Mouse (Mus musculus): ENCODE measurements around the gene Bco1.

Bco1 gene

DNA sequence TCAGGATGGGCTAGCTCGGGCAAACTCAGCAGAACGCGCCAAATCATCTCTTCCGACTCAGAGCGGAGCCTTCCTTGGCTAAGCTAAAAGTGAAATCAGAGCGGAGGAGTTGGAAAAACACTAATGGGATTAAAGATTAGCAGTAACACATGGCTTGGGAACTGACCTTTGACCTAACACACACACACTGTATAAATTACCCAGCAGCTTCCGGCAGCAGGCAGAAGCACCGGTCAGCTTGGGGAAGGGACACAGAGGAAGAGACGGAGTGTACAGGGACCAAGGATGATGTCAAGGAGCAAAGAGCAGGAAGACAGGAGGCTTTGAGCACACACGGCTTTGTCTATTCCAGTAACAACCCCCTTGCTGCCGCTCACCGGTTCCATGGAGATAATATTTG, at the start of gene Bco1:
Gene Bco1 (plus strand): TSS at position 208 of the 400 bp plus-strand sequence.
- no peak for DNase-seq

GRCm38 (mm10) chr8:117049444-117049843, 46.2 kb upstream of the Bco1 start:
- DNase-seq, result no peak

GRCm38 (mm10) chr8:117050763-117051162, 44.9 kb upstream of the Bco1 start:
- DNase-seq, result peak; percentile 41

GRCm38 (mm10) chr8:117051316-117051715, 44.3 kb upstream of the Bco1 start:
- DNase-seq, result no peak

DNA sequence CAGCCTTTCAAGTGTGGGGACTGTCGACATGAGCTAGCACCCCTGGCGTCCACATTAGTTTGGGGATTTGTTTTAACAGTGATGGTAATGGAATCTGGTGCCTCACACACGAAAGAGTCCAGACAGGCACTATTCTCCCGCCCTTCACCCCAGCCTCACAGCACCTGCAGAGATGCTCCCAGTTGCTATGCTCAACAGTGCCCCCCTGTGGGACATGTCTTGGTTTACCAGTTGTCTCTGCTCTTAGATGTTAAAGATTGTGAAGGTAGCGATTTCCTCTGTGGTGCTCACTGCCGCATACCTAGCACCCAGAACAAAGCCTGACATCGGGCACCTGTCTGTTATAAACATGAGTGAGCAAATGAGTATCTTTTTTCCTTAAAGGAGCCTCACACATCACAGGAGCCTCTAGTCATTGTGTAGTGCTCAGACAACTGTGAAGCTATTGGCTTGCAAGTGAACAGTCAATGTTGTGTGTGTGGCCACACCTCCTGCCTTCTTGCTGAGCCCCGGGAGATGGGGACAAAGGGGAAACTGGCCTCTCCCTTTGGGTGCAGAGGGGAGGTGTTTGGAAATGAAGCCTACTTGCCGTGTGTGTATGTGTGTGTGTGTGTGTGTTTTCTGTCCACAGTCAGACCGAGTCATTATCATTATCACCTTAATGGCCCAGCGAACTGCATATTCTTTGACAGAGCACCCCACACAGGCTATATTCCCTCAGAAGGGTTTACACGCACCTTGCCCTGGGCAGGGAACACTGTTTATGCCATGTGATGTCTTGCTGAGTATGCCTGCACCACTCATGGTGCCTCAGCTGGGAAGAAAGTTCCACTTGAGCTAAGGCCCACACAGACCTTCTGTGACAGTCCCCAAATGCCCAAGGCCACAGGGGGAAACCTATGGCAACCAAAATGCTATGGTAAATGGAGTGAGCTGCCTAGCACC, 42.2 kb upstream of the Bco1 start:
- peak; percentile 41 for DNase-seq

DNA sequence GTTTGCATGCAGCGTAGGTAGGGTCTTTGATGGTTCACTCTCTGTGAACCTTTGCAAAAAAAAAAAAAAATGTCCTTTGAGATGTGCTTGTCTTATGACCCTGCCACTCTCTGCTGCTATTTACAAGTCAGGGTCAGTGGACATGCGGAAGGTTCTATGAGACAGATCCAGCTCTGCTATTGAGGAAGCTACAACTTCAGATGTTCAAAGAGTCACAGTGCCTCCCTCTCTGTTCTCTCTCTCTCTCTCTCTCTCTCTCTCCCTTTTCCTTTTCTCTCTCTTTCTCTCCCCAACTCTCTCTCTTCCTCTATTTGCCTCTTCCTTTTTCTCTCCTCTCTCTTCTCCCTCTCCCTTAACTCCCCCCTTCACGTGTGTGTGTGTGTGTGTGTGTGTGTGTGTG, 41.5 kb upstream of the Bco1 start:
- DNase-seq, result no peak

DNA sequence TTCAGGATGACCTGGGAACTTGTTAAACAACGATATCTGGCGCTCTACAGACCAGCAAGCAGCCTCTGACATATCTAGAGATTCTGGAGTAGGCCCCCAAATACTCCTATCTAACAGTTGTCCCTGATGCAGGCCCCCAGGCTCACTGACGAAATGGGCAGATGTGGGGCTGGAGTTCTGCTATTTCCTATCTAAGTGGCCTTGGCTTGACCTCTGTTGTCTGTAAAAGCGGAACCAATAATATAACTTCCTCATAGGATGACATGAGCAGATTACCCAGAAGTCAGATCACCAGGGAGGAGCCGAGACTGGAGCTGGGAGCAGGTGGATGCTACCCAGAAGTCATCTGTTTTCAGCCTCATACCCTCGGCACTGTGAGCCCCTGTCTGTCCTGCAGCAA, 40.6 kb upstream of the Bco1 start:
- DNase-seq, result peak; percentile 47

DNA sequence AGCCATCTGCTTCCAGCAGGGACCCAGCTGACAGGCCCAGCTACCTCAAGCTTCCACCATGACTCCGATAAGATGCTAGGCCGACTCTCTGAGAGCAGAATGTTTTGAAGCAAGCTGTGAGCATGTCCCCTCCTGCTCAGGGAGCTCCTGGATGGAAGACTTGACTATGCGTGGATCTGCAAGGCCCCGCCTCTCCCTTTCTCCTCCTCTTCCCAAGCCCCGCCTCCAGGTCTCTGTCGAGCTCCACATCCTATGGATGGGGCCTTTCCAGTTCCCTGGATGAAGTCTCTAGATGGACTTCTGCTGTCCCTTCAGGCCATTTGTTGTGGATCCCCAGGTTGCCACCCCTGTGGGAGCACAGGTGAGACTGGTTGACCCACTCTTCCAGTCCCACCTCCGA, 36.6 kb upstream of the Bco1 start:
- no peak for DNase-seq

DNA sequence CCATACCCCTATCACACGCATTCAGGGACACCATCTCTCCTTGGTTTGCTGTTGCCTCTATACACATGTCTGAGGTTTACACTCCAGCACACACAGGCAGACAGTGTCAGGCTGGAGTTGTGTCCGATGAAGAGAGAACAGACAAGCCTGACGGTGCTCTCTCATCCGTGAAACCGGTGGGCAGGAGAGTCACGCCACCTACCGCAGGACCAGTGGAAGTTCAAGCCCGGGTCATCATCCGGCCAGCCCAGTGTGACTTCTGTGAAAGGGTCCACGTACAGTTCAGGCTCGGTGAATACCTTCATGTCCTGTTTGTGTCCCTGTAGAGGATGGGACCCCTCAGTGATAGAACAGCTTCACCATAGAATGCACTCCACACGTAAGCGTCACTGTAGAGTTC, 35.3 kb upstream of the Bco1 start:
- no peak for DNase-seq

GRCm38 (mm10) chr8:117061180-117061880, 34.3 kb upstream of the Bco1 start:
- no peak for DNase-seq

DNA sequence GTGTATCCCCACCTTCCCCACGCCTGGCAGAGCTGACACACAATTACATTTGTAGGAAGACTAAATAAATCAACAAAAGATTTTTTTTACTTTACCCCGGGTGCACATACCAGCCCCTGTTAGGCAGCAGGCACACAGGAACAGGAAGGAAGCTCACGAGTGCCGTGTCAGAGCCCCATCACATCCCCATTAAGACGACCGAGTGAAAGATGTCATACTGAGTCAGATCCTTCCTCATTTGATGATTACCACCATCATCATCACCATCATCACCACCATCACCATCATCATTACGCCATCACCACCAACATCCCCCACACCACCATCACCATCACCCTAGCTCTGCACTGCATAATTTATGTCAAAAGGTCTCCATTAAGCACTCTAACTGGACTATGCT, 28.7 kb upstream of the Bco1 start:
- no peak for DNase-seq

DNA sequence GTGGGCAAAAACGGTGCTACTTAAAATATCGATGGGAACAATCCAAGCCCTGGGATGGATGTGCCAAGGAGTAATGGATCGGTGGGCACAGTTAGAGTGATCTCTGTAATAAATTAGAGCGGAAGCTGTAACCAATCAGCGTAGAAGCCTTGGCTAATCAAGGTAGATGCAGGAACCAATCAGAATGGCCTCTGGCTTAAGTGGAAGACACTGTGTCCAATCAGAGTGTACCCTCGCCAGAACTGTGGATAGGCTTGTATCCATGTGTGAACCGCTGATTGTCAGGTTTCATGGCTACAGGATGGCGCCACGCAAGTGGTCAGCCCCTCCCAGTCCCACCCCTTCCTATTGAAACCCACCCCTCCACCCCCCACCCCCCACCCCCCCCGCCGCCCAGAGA, 28.3 kb upstream of the Bco1 start:
- DNase-seq, result no peak

GRCm38 (mm10) chr8:117068294-117068693, 27.4 kb upstream of the Bco1 start:
- DNase-seq, result no peak

DNA sequence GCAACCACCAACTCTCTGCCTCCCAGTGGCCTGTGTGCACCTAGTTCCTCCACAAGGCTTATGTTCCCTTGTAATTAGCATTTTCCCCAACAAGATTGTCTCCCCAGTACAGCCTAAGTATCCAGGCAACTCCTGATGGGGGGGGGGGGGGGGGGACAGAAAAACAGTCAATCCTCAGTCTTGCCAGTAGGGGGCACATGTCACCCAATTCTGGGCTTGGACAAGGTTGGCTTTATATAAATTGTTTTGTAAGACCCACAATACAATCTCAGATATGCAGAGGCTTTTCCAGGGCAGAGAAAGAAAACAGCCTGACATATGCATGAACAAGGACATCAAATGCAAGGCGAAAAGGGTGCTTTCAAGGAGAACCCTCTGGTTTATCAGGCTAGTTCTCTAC, 25.9 kb upstream of the Bco1 start:
- no peak for DNase-seq

DNA sequence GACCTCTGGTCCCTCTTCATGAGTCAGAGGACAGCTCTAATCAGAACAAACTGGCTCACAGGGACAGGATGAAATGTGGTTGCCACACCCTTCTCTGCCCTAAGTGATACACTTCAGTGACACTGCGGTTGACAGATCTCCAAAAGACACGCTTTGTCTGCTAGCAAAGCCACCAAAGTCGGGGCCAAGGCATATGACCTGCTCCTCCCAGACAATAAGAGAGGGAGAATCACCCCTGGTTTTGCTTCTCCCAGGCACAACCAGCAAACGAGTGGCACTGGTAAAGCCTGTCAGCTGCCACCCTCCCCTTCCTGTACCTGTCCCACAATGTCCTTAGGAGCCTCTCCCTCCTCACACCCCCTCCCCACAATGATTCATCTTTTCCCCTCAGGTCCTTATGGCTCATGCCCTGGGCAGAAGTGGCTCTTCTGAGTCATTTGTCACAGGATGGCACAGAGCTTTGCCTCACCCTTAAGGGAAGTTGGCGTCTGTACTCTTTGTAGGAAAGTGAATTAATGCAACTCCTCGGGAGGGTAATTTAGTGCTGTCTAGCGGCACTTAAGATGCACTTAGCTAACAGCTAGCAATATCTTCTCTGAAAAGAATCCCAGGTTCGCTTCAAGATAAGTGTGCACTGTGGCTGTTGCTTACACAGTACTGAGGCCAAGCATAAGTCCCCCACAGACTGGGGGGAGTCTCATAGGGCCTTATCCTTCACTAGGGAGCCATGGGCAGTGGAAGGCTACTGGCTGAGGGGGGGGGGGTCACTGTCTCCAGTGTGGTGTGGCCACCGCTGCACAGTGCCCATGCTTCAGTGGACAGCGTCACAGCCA, 21.1 kb upstream of the Bco1 start:
- DNase-seq, result no peak

GRCm38 (mm10) chr8:117078367-117078926, 17.2 kb upstream of the Bco1 start:
- no peak for DNase-seq

DNA sequence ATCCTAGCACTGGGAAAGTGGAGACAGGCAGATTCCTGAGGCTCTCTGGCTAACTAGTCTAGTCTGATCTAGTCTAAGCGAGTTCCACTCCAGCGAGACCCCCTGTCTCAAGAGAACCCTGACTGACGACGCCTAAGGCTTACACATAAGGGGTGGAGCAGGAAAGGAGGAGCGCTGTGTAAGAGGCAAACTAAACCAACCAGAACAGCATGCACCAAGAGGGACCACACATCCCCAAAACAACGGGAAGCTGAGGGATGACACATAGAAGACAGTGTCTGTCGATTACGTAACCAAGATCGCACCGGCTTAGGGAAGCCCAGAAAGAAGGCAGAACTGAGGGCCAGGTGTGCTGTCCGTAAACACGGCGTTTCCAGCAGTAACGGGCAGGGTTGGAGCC, 16.0 kb upstream of the Bco1 start:
- DNase-seq, result no peak

DNA sequence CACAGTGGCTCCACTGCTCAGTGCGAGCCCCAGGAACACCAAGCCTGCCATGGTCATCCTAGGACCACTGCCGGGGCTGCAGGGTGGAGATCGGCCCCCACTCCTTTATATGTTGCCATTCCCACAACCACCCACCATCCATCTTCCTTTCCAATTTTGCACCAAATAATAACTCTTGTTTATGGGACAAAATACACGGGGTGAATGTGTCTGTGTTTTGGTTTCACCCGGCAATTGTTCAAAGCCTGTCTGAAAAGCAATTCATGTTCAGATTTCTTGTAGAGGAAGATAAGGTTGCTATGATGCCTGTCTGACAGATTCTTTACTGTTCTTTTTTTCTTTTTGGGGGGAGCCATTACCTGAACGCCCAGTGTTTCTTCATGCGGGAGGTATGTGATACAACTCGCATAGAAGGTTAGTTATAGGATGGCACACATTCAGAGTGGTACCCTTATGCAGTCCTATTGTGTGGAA, 13.2 kb upstream of the Bco1 start, which contains the start of gene Pkd1l2:
Gene Pkd1l2 (minus strand): TSS at position 51 of the 474 bp plus-strand sequence.
- no peak for DNase-seq

GRCm38 (mm10) chr8:117082947-117083559, 12.6 kb upstream of the Bco1 start:
- no peak for DNase-seq

GRCm38 (mm10) chr8:117085521-117085920, 10.1 kb upstream of the Bco1 start:
- no peak for DNase-seq

GRCm38 (mm10) chr8:117087036-117087435, 8.6 kb upstream of the Bco1 start:
- no peak for DNase-seq

- no peak for DNase-seq
Measured at GRCm38 (mm10) chr8:117089802-117090201, 5.9 kb upstream of the Bco1 start.
